Mouse (Mus musculus): ENCODE results near the gene Zfp987. TPM values are rescaled to one million over a fixed set of nuclear protein-coding genes. Genes with fewer than 3 reads are reported as not detected.
"Not testable (repeated sequence)": the region's sequence is repeated elsewhere in the genome, so short reads cannot be mapped to it uniquely, and the experiment has no call there.

Gene Zfp987
- polyA plus RNA-seq (2015; fragmentation: Nextera tagmentation; extraction: Ambion mirVana) = 0.17 TPM in 1 of 2 replicates, not detected in the other

- H3K4me2 ChIP-seq; H3K4me1 ChIP-seq (replicated peaks); ATAC-seq (ENCODE audit: low read depth); H3K9ac ChIP-seq; H3K4me3 ChIP-seq; H3K27ac ChIP-seq (replicated peaks); H3K27me3 ChIP-seq; H3K36me3 ChIP-seq; H3K9me3 ChIP-seq: not testable (repeated sequence)
- 81% methylated on average over 3 of the region's 3 CpGs for WGBS
These were observed at the start of gene Zfp987 for GRCm38 (mm10) chr4:146096998-146097397. Gene Zfp987 (plus strand): TSS chr4:146097298.

- H3K4me1 ChIP-seq (replicated peaks); H3K4me3 ChIP-seq; H3K4me2 ChIP-seq; H3K9ac ChIP-seq; H3K36me3 ChIP-seq; H3K27ac ChIP-seq (replicated peaks); H3K27me3 ChIP-seq; ATAC-seq (ENCODE audit: low read depth): not testable (repeated sequence)
- peaks cover 49% of the 10 kb centered on the region for H3K9me3 ChIP-seq
- 87% methylated on average over 1 of the region's 1 CpGs for WGBS
These were observed 44.6 kb upstream of the Zfp987 start for GRCm38 (mm10) chr4:146052536-146052935.

- not testable (repeated sequence) for H3K27me3 ChIP-seq; H3K27ac ChIP-seq (replicated peaks); ATAC-seq (ENCODE audit: low read depth); H3K4me1 ChIP-seq (replicated peaks); H3K4me2 ChIP-seq; H3K4me3 ChIP-seq; H3K9ac ChIP-seq; H3K36me3 ChIP-seq
- WGBS = 84% methylated on average over 2 of the region's 2 CpGs
- peaks cover 53% of the 10 kb centered on the region for H3K9me3 ChIP-seq
These were observed 43.7 kb upstream of the Zfp987 start for GRCm38 (mm10) chr4:146053445-146053844.

GRCm38 (mm10) chr4:146055335-146055734 lies 41.8 kb upstream of the Zfp987 start:
- Histone ChIP-seq H3K4me1 (replicated peaks) (no peaks in the 10 kb centered on the region), H3K36me3 (no peaks in the 10 kb centered on the region), H3K4me3 (no peak overlapping the region), H3K4me2 (no peak overlapping the region), H3K27ac (replicated peaks) (no peak overlapping the region), H3K27me3 (no peaks in the 10 kb centered on the region), H3K9me3 (peaks cover 66% of the 10 kb centered on the region), H3K9ac (no peak overlapping the region)
- 73% methylated on average over 2 of the region's 2 CpGs for WGBS
- no peak for ATAC-seq (ENCODE audit: low read depth)

- peaks cover 64% of the 10 kb centered on the region for H3K9me3 ChIP-seq
- H3K4me1 ChIP-seq (replicated peaks); H3K4me3 ChIP-seq; H3K27ac ChIP-seq (replicated peaks); H3K9ac ChIP-seq; H3K4me2 ChIP-seq; ATAC-seq (ENCODE audit: low read depth); H3K36me3 ChIP-seq; H3K27me3 ChIP-seq: not testable (repeated sequence)
- 93% methylated on average over 12 of the region's 12 CpGs for WGBS
These were observed 38.5 kb upstream of the Zfp987 start for GRCm38 (mm10) chr4:146058646-146059045.

GRCm38 (mm10) chr4:146059078-146059477 lies 38.0 kb upstream of the Zfp987 start:
- H3K4me1 ChIP-seq (replicated peaks); H3K36me3 ChIP-seq; H3K4me3 ChIP-seq; H3K27me3 ChIP-seq; H3K4me2 ChIP-seq; H3K27ac ChIP-seq (replicated peaks); ATAC-seq (ENCODE audit: low read depth); H3K9ac ChIP-seq: not testable (repeated sequence)
- 88% methylated on average over 4 of the region's 4 CpGs for WGBS
- peaks cover 65% of the 10 kb centered on the region for H3K9me3 ChIP-seq

GRCm38 (mm10) chr4:146059974-146060693 lies 37.0 kb upstream of the Zfp987 start:
- ATAC-seq (ENCODE audit: low read depth) = not testable (repeated sequence)
- H3K9me3 ChIP-seq = peaks cover 60% of the 10 kb centered on the region

GRCm38 (mm10) chr4:146061082-146061481 lies 36.0 kb upstream of the Zfp987 start:
- not testable (repeated sequence) for H3K27me3 ChIP-seq; H3K27ac ChIP-seq (replicated peaks); H3K9ac ChIP-seq; H3K36me3 ChIP-seq; ATAC-seq (ENCODE audit: low read depth); H3K4me3 ChIP-seq; H3K4me1 ChIP-seq (replicated peaks); H3K4me2 ChIP-seq
- WGBS = 93% methylated on average over 11 of the region's 11 CpGs
- H3K9me3 ChIP-seq = peaks cover 55% of the 10 kb centered on the region

More at GRCm38 (mm10) chr4:146059974-146060693, 37.0 kb upstream of the Zfp987 start:
- H3K4me2 ChIP-seq; H3K4me1 ChIP-seq (replicated peaks); H3K36me3 ChIP-seq; H3K27ac ChIP-seq (replicated peaks); H3K4me3 ChIP-seq; H3K27me3 ChIP-seq; H3K9ac ChIP-seq: not testable (repeated sequence)
- WGBS = 93% methylated on average over 25 of the region's 26 CpGs

GRCm38 (mm10) chr4:146062021-146062420 lies 35.1 kb upstream of the Zfp987 start:
- not testable (repeated sequence) for ATAC-seq (ENCODE audit: low read depth); H3K4me2 ChIP-seq; H3K27me3 ChIP-seq; H3K36me3 ChIP-seq; H3K4me3 ChIP-seq; H3K27ac ChIP-seq (replicated peaks); H3K4me1 ChIP-seq (replicated peaks); H3K9ac ChIP-seq
- WGBS = 95% methylated on average over 12 of the region's 12 CpGs
- peaks cover 53% of the 10 kb centered on the region for H3K9me3 ChIP-seq

GRCm38 (mm10) chr4:146063001-146063400 lies 34.1 kb upstream of the Zfp987 start:
- H3K27ac ChIP-seq (replicated peaks); H3K9ac ChIP-seq; H3K4me1 ChIP-seq (replicated peaks); H3K36me3 ChIP-seq; H3K4me3 ChIP-seq; H3K4me2 ChIP-seq; ATAC-seq (ENCODE audit: low read depth); H3K27me3 ChIP-seq: not testable (repeated sequence)
- 78% methylated on average over 6 of the region's 6 CpGs for WGBS
- H3K9me3 ChIP-seq = peaks cover 56% of the 10 kb centered on the region

GRCm38 (mm10) chr4:146063621-146064020 lies 33.5 kb upstream of the Zfp987 start:
- not testable (repeated sequence) for H3K4me3 ChIP-seq; H3K4me2 ChIP-seq; H3K36me3 ChIP-seq; H3K9ac ChIP-seq; ATAC-seq (ENCODE audit: low read depth); H3K27ac ChIP-seq (replicated peaks); H3K4me1 ChIP-seq (replicated peaks); H3K27me3 ChIP-seq
- 90% methylated on average over 15 of the region's 15 CpGs for WGBS
- peaks cover 54% of the 10 kb centered on the region for H3K9me3 ChIP-seq

- H3K36me3 ChIP-seq; H3K4me3 ChIP-seq; H3K4me1 ChIP-seq (replicated peaks); H3K27ac ChIP-seq (replicated peaks); H3K27me3 ChIP-seq; H3K4me2 ChIP-seq; ATAC-seq (ENCODE audit: low read depth); H3K9ac ChIP-seq: not testable (repeated sequence)
- 81% methylated on average over 5 of the region's 5 CpGs for WGBS
- H3K9me3 ChIP-seq = peaks cover 45% of the 10 kb centered on the region
These were observed 32.3 kb upstream of the Zfp987 start for GRCm38 (mm10) chr4:146064807-146065206.
